Mouse (Mus musculus) lung, adult 2 months (tissue): ENCODE data around the gene Lama4.

Experiments
- CTCF ChIP-seq: fragments of 200-500 bp; IDR thresholded peaks from 2 replicates; pipeline ENCODE4 v1.5.1; 2011; ENCODE audit warnings: mild to moderate bottlenecking, low read length, control low read depth; ENCODE audit not compliant: insufficient read depth
- POLR2A ChIP-seq: fragments of 200-500 bp; IDR thresholded peaks from 2 replicates; pipeline ENCODE4 v1.6.1; 2011; ENCODE audit warnings: low read depth, mild to moderate bottlenecking, control low read depth, low read length, borderline replicate concordance; ENCODE audit errors: extremely low read depth

DNA sequence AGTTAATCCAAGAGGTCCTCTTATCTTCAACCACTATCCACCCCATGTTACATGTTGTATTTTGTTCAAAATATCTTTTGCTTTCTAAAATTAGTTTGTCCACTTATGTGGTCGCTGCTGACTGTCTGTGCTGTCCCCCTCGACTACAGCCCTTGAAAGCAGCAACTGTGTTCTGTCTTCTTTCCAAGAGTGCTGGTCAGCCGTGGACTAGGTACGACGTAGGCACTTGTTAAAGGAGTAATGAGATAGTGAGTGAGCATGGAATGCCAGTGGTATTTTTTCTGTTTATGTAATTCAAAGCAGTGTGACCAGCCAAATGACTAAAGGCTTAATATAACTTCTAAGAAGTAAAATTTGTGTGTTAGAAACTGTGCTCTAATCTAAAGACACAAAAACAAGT is 90.7 kb downstream of the Lama4 start:
- TF ChIP-seq POLR2A (no peak), CTCF (no peak)
